Mouse (Mus musculus) midbrain, postnatal 0 days (tissue): ENCODE data around the gene 1110008P14Rik. TPM values are rescaled to one million over a fixed set of nuclear protein-coding genes. Genes with fewer than 3 reads are reported as not detected.

Source experiments
- ATAC-seq: fragments of 200-750 bp; cut with Nextera tagmentation; 2 replicates; pipeline ENCODE4 v1.8.0; 2017; ENCODE audit warnings: moderate number of reproducible peaks, mild to moderate bottlenecking, moderate TSS enrichment, moderate library complexity; ENCODE audit not compliant: low FRiP score
- DNase-seq: peaks from one replicate; pipeline ENCODE4 v3.0.0-alpha.2; 2015; ENCODE audit warnings: low spot score
- H3K27ac ChIP-seq: fragments of 300-500 bp; sonication (generic); 2 replicates; pipeline ENCODE4 v1.5.1; 2014; ENCODE audit warnings: low read depth, mild to moderate bottlenecking, low read length, mixed read lengths
- H3K27me3 ChIP-seq: fragments of 300-500 bp; sonication (generic); 2 replicates; pipeline ENCODE4 v1.6.1; 2014; ENCODE audit warnings: low read length, control low read depth, mixed read lengths; ENCODE audit not compliant: insufficient read depth
- H3K36me3 ChIP-seq: fragments of 300-500 bp; sonication (generic); 2 replicates; pipeline ENCODE4 v1.6.1; 2014; ENCODE audit warnings: low read length, control low read depth, mixed read lengths; ENCODE audit not compliant: insufficient read depth
- H3K4me1 ChIP-seq: fragments of 300-500 bp; sonication (generic); 2 replicates; pipeline ENCODE4 v1.6.1; 2014; ENCODE audit warnings: mild to moderate bottlenecking, control low read depth, antibody characterized with exemption, low read length, mixed read lengths; ENCODE audit not compliant: insufficient read depth
- H3K4me2 ChIP-seq: fragments of 300-500 bp; sonication (generic); 2 replicates; pipeline ENCODE4 v1.6.1; 2014; ENCODE audit warnings: low read depth, mild to moderate bottlenecking, low read length, mixed read lengths; ENCODE audit not compliant: poor library complexity, severe bottlenecking
- H3K4me3 ChIP-seq: fragments of 300-500 bp; sonication (generic); 2 replicates; pipeline ENCODE4 v1.5.1; 2014; ENCODE audit warnings: low read depth, mild to moderate bottlenecking, low read length, moderate library complexity
- H3K9ac ChIP-seq: fragments of 300-500 bp; sonication (generic); replicated peaks from 2 replicates; pipeline ENCODE4 v1.6.1; 2014; ENCODE audit warnings: mild to moderate bottlenecking, low read length, moderate library complexity, mixed read lengths; ENCODE audit not compliant: poor library complexity, severe bottlenecking
- H3K9me3 ChIP-seq: fragments of 300-500 bp; sonication (generic); 2 replicates; pipeline ENCODE4 v1.6.1; 2016; ENCODE audit warnings: low read length, control low read depth
- CTCF ChIP-seq: IDR thresholded peaks from 2 replicates; pipeline ENCODE4 v1.5.1; 2016; ENCODE audit warnings: antibody characterized with exemption, mild to moderate bottlenecking
- WGBS: fragments of 180-500 bp; shearing (Covaris S2); extraction: QIAGEN DNeasy Blood & Tissue Kit; methylation state at CpG from one replicate; pipeline ENCODE4 v1.1.7; 2014; 5-methylcytosine and 5-hydroxymethylcytosine counted together
- polyA plus RNA-seq: library from polyadenylated mRNA; unstranded; fragments of >200 nt; fragmentation: Nextera tagmentation; extraction: Ambion mirVana; gene quantifications from 2 replicates; pipeline ENCODE4 v1.2.1, GENCODE M21; 2015
- total RNA-seq: library from RNA; depleted of rRNA; stranded (reverse); fragments of >200 nt; gene quantifications from 2 replicates; pipeline ENCODE4 v1.2.3, GENCODE M21; 2014

1110008P14Rik gene
- total and polyA plus RNA-seq, 2 experiments from 2014 or later, result 198 to 450 TPM

DNA sequence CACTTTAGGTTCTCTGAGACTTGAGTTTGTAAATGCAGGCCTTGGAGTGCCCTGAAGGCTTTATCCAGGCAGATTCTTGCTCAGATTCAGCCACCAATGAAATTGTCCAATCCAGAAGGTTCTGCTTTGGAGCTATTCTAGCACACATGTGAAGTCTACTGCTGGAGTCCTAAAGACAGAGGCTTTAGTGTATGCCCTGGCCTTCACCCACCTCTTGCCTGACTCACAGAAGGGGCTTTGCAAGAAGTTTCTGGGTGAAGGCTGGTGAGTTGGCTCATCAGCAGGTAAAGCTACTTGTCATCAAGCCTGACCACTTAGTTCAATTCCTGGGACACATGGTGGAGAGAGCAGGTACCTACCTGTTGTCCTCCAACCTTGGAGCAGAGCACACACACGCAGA lies 44.4 kb upstream of the 1110008P14Rik start:
- no peaks in the 10 kb centered on the region for H3K9me3 ChIP-seq
- no peak overlapping the region for H3K4me3 ChIP-seq
- peaks cover 21% of the 10 kb centered on the region for H3K4me1 ChIP-seq
- no peak overlapping the region for H3K4me2 ChIP-seq
- H3K27me3 ChIP-seq, result no peaks in the 10 kb centered on the region
- no peak for DNase-seq
- no peak overlapping the region for H3K27ac ChIP-seq
- ATAC-seq, result no peak
- H3K9ac ChIP-seq, result no peak overlapping the region
- TF ChIP-seq CTCF, result no peak
- peaks cover 4% of the 10 kb centered on the region for H3K36me3 ChIP-seq
- WGBS, result 100% methylated on average over 1 of the region's 1 CpGs

DNA sequence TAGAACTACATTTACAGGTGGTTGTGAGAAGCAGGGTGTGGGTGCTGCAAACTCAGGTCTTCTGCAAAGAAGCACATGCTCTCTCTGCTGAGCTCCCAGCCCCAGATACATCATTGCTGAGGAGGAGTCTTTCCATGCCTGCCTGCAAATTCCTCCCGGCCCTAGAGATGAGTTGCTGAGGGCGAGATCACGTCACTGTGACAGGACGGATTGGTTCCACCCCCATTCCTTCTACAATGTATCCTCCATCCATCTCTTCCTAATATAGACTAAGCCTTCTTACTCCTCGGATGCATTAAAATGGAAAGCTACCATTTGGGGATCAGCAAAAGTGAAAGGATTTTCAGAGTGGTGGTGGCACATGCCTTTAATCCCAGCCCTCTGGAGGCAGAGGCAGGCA lies 43.8 kb upstream of the 1110008P14Rik start:
- ATAC-seq (no peak), DNase-seq (no peak)
- H3K27ac ChIP-seq, result no peak overlapping the region; the same call in 1 of the 2 replicates
- H3K9ac ChIP-seq, result no peak overlapping the region
- no peak overlapping the region for H3K4me2 ChIP-seq
- peaks cover 9% of the 10 kb centered on the region for H3K36me3 ChIP-seq
- H3K4me3 ChIP-seq, result no peak overlapping the region
- no peaks in the 10 kb centered on the region for H3K27me3 ChIP-seq
- no peak for TF ChIP-seq CTCF
- 68% methylated on average over 5 of the region's 5 CpGs for WGBS
- no peaks in the 10 kb centered on the region for H3K9me3 ChIP-seq
- H3K4me1 ChIP-seq, result peaks cover 21% of the 10 kb centered on the region

DNA sequence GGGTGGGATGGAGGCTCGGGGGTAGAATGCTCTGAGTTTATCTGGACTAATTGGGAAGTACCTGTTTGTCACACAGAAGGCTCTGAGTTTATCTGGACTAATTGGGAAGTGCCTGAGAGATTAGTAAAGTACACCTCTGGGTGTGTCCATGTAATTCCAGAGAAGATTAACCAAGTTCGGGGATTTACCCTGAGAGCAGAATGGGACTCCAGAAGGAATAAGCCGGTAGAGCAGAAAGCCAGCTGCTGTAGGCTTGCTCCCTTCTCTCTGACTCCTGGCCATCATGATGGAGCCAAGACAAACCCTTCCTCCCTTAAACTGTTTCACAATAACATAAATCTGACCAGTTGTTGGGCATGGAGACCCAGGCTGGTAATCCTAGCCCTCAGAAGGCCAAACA lies 43.1 kb upstream of the 1110008P14Rik start:
- H3K9me3 ChIP-seq, result no peaks in the 10 kb centered on the region
- H3K36me3 ChIP-seq, result peaks cover 16% of the 10 kb centered on the region
- 35% methylated on average over 3 of the region's 3 CpGs for WGBS
- ATAC-seq, result no peak
- H3K27me3 ChIP-seq, result no peaks in the 10 kb centered on the region
- no peak overlapping the region for H3K4me3 ChIP-seq
- H3K27ac ChIP-seq, result peak overlapping the region; percentile 77
- H3K4me1 ChIP-seq, result peaks cover 18% of the 10 kb centered on the region
- no peak for DNase-seq
- no peak overlapping the region for H3K4me2 ChIP-seq
- no peak for TF ChIP-seq CTCF
- no peak overlapping the region for H3K9ac ChIP-seq

DNA sequence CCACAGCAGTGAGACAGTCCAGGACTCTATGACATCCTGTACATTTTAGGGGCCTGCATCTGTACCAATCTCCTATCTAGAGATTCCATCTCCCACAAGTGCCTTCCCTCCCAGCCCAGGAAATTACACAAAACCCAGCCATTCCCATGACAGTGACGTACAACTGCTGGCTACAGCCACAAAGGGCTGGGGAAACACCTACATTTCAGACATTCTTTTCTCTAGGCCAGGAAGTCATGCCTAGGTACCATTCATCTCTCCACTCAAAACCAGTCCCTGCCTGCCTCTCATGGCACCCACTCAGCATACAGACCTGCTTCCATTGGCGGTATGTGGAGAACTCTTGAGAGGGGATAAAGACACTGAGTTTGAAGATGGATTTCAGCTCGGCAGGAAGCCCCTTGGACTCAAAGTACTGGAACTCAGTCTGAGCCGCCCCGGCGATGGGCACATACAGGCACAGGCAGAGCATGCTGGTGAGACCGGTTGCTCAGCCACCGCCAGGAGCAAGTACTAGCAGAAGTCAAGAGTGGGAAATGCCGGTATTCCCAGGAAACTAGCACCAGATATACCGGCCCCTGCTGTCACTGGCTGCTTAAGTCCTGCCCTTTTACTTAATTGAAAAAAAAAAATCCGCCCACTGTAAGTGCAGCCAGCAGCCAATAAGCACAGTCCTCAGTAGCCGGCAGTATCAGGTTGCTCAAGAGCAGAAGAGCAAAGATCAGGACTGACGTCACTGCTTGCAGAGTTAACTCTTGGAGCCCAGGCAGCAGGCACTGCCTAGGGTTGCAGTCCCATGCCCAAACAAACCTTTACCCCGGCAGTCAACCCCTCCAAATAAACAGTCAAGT lies 42.0 kb upstream of the 1110008P14Rik start:
- H3K27me3 ChIP-seq, result no peaks in the 10 kb centered on the region
- 2% methylated on average over 14 of the region's 14 CpGs for WGBS
- H3K4me1 ChIP-seq, result peaks cover 10% of the 10 kb centered on the region
- peaks cover 27% of the 10 kb centered on the region for H3K36me3 ChIP-seq
- no peaks in the 10 kb centered on the region for H3K9me3 ChIP-seq
- peak; percentile 75 for ATAC-seq
- peak; percentile 92 for DNase-seq
- peak overlapping the region; percentile 67 for H3K4me2 ChIP-seq
- H3K4me3 ChIP-seq, result peak overlapping the region; percentile 39
- H3K27ac ChIP-seq, result peak overlapping the region; percentile 77
- TF ChIP-seq CTCF, result no peak; the same call in 1 of the 2 replicates
- peak overlapping the region; percentile 57 for H3K9ac ChIP-seq

DNA sequence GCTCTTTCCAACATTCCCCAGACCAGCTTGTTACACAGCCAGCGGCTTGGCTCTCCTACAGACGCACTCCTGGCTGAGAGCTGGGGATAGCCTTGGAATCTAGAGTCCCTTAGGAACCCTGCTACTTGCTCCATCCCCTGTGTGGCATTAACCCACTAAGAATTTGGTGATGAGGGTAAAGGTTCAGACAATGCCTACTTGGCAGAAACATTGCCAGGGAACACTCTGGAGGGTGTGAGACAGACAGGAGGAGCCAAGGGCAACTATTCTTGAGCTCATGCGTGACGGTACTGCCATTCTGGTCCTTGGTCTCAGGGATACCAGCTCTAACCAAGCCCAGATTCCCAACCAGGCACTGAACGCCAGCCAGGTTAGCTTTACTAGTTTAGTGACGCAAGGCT lies 40.1 kb upstream of the 1110008P14Rik start:
- no peak overlapping the region for H3K27ac ChIP-seq
- 92% methylated on average over 6 of the region's 6 CpGs for WGBS
- no peak overlapping the region for H3K4me2 ChIP-seq
- ATAC-seq (no peak), DNase-seq (no peak)
- H3K27me3 ChIP-seq, result no peaks in the 10 kb centered on the region
- no peak overlapping the region for H3K4me3 ChIP-seq
- H3K9ac ChIP-seq, result no peak overlapping the region
- no peak for TF ChIP-seq CTCF
- peaks cover 45% of the 10 kb centered on the region for H3K36me3 ChIP-seq
- no peaks in the 10 kb centered on the region for H3K9me3 ChIP-seq
- H3K4me1 ChIP-seq, result peaks cover 8% of the 10 kb centered on the region; the same call in 1 of the 2 replicates

DNA sequence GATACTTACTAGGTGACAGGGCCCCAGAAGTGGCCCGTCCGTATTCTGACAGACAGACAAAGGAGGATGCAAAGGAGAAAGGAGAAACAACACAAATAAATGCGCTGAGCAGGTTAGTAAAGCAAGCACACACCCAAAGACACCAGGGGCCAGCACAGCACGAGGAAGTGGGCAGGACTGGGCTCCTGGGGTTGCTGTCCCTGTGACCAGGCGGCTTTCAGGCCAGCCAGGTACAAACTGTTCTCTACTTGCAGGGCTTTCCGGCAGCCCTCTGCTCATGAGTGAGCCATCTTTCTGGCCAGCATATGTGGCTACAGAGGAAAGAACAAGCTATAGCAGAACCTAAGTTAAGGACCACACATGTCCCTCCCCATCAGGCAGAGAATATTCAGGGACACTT lies 38.9 kb upstream of the 1110008P14Rik start:
- Histone ChIP-seq H3K36me3 (peaks cover 57% of the 10 kb centered on the region), H3K4me3 (no peak overlapping the region), H3K9ac (no peak overlapping the region), H3K27me3 (no peaks in the 10 kb centered on the region), H3K4me1 (peaks cover 8% of the 10 kb centered on the region; the same call in 1 of the 2 replicates), H3K27ac (no peak overlapping the region), H3K9me3 (no peaks in the 10 kb centered on the region), H3K4me2 (no peak overlapping the region)
- 84% methylated on average over 6 of the region's 6 CpGs for WGBS
- DNase-seq, result no peak
- ATAC-seq, result no peak
- TF ChIP-seq CTCF, result no peak
